Mouse (Mus musculus) heart, embryonic 13.5 days (tissue): Measurements from ENCODE around the gene Aldh1b1. TPM values are rescaled to one million over a fixed set of nuclear protein-coding genes. Genes with fewer than 3 reads are reported as not detected.
A peak's percentile ranks its signal among the peaks of the same experiment; 100 is the strongest.

Source experiments
- ATAC-seq: fragments of 200-750 bp; cut with Nextera tagmentation; 2 replicates; pipeline ENCODE4 v1.8.0; 2017; ENCODE audit warnings: moderate TSS enrichment; ENCODE audit not compliant: insufficient number of reproducible peaks, low FRiP score, low TSS enrichment; ENCODE audit errors: extremely low read depth
- H3K27ac ChIP-seq: fragments of 300-500 bp; sonication (generic); replicated peaks from 2 replicates; pipeline ENCODE4 v1.5.1; 2015; ENCODE audit warnings: moderate library complexity, mild to moderate bottlenecking, inconsistent platforms
- H3K27me3 ChIP-seq: fragments of 300-500 bp; sonication (generic); replicated peaks from 2 replicates; pipeline ENCODE4 v1.6.1; 2015; ENCODE audit warnings: mild to moderate bottlenecking, inconsistent platforms
- H3K36me3 ChIP-seq: fragments of 300-500 bp; sonication (generic); 2 replicates; pipeline ENCODE4 v1.6.1; 2015; ENCODE audit warnings: mild to moderate bottlenecking, inconsistent platforms
- H3K4me1 ChIP-seq: fragments of 300-500 bp; sonication (generic); 2 replicates; pipeline ENCODE4 v1.6.1; 2015; ENCODE audit warnings: inconsistent platforms
- H3K4me2 ChIP-seq: fragments of 300-500 bp; sonication (generic); 2 replicates; pipeline ENCODE4 v1.6.1; 2015; ENCODE audit warnings: inconsistent platforms, mild to moderate bottlenecking, moderate library complexity
- H3K4me3 ChIP-seq: fragments of 300-500 bp; sonication (generic); 2 replicates; pipeline ENCODE4 v1.5.1; 2015; ENCODE audit warnings: moderate library complexity, mild to moderate bottlenecking, inconsistent platforms
- H3K9ac ChIP-seq: fragments of 300-500 bp; sonication (generic); 2 replicates; pipeline ENCODE4 v1.6.1; 2015; ENCODE audit warnings: inconsistent platforms, mild to moderate bottlenecking, moderate library complexity
- H3K9me3 ChIP-seq: fragments of 300-500 bp; sonication (generic); 2 replicates; pipeline ENCODE4 v1.6.1; 2016; ENCODE audit warnings: inconsistent platforms
- WGBS: fragments of 180-500 bp; shearing (Covaris S2); methylation state at CpG from one replicate; pipeline ENCODE4 v1.1.7; 2015; ENCODE audit warnings: mixed read lengths; 5-methylcytosine and 5-hydroxymethylcytosine counted together
- polyA plus RNA-seq: library from polyadenylated mRNA; unstranded; fragments of >200 nt; fragmentation: Nextera tagmentation; extraction: Ambion mirVana; gene quantifications from 2 replicates; pipeline ENCODE4 v1.2.1, GENCODE M21; 2015

Gene Aldh1b1
- polyA plus RNA-seq, 1 experiment from 2014 or later = 121 TPM

DNA sequence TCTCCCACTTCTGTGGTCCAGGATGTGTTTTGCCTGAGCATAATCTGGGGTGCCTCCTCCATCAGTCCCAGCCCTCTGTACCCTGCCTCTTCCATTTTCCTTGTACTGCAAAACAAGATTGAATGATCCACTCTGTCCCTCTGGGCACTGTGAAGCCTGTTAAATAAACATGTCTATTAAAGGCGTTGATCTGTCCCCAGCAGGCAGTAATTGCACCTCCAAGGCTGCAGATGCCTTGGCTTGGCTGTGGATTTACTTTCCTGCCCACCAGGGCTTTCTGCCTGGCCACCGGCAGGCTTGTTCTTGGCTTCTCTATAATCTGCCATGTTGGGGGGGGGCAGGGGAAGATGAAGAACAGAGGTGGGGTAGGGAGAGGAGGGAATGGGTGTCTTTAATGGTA, 12.9 kb upstream of the Aldh1b1 start:
- no peak for ATAC-seq
- H3K9ac ChIP-seq = no peak overlapping the region
- no peaks in the 10 kb centered on the region for H3K36me3 ChIP-seq
- H3K27me3 ChIP-seq = peaks cover 21% of the 10 kb centered on the region
- H3K4me1 ChIP-seq = peaks cover 54% of the 10 kb centered on the region
- H3K9me3 ChIP-seq = no peaks in the 10 kb centered on the region
- H3K27ac ChIP-seq = no peak overlapping the region
- no peak overlapping the region for H3K4me2 ChIP-seq
- no peak overlapping the region for H3K4me3 ChIP-seq
- WGBS = 51% methylated on average over 2 of the region's 2 CpGs

DNA sequence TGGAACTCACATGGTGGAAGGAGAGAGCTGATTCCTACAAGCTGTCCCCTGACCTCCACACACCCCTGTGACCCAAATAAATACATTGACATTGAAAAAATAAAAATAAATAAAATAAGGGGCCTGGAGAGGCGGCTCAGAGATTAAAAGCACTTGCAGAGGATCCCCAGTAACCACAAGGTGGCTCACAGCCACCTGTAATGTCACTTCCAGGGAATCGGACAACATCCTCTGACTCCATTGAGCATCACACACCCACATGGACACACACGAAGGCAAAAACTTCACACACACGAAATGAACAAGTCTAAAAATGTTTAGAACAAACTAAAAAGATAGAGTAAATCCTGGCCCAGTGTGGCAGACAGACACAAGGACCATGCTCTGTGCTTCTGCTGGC, 12.1 kb upstream of the Aldh1b1 start:
- Histone ChIP-seq H3K36me3 (no peaks in the 10 kb centered on the region), H3K27me3 (peaks cover 21% of the 10 kb centered on the region), H3K27ac (no peak overlapping the region), H3K9me3 (no peaks in the 10 kb centered on the region), H3K4me2 (no peak overlapping the region), H3K4me3 (no peak overlapping the region), H3K4me1 (peaks cover 54% of the 10 kb centered on the region), H3K9ac (no peak overlapping the region)
- WGBS = 44% methylated on average over 4 of the region's 4 CpGs
- no peak for ATAC-seq

DNA sequence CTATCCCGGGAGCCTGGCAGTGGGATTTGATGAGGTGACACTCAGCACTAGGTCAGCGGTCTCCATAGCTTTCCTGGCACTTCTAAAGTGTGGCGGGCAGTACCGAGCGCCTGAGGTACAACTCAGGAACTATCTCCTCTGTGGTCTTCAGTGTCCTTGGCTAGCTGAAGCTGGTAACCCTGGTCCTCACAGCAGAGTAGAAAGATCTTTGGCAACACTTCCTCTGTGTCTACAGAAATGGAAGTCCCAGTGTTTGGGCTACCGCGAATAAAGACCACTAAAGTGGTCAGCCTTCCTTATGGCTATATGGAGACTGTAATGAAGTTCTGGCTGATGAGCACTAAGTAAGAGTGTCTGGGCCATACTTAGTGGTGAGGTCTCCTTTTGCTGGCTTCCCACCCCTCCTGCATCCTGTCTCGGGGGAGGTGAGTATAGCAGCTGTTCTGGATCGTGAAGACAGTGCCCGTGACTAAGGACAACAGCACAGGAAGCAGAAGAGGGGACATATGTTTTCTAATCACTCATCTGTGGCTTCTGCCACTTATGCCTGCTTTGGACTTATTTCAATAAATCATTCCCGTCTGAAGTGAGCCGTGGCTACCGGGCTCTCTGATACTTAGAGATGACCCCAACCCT, 10.3 kb upstream of the Aldh1b1 start:
- Histone ChIP-seq H3K27ac (peak overlapping the region; percentile 84), H3K36me3 (no peaks in the 10 kb centered on the region), H3K27me3 (peaks cover 29% of the 10 kb centered on the region), H3K4me1 (peaks cover 50% of the 10 kb centered on the region), H3K4me2 (no peak overlapping the region), H3K9me3 (no peaks in the 10 kb centered on the region), H3K9ac (peak overlapping the region; percentile 57), H3K4me3 (no peak overlapping the region)
- no peak for ATAC-seq
- 71% methylated on average over 13 of the region's 13 CpGs for WGBS

DNA sequence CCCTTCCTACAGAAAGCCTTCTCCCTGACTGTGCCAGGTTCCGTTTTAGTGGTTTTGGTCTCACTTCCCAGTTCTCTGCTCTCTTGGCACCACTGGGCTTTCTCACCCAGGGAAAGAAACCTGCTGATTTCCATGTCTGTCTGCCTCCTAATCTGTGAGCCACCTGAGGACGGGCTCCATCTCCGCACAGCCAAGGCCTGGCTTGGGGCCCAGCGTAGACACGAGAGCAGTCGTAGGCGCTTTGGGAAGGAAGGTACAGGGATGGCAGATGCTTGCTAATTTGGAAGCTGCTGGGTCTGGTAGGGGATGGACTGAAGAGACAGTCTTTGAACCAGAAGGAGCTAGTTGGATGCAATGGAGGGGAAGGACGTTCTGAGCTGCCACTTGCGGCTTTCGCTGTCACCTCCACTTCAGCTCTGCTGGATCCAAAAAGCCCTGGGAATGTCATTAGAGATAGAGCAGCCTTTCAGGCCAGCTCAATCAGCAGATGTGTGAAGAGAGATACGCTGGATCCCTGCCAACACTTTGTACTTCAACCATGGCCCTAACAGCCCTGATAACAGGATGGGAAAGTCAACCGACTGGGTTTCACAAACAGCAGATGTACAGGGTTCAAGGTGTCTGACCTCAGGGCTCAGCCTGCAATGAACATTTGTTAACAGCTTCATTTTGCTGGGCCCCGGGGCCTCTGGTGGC, 9.4 kb upstream of the Aldh1b1 start:
- 12% methylated on average over 13 of the region's 13 CpGs for WGBS
- peak; percentile 45; the same call in 1 of the 2 replicates for ATAC-seq

DNA sequence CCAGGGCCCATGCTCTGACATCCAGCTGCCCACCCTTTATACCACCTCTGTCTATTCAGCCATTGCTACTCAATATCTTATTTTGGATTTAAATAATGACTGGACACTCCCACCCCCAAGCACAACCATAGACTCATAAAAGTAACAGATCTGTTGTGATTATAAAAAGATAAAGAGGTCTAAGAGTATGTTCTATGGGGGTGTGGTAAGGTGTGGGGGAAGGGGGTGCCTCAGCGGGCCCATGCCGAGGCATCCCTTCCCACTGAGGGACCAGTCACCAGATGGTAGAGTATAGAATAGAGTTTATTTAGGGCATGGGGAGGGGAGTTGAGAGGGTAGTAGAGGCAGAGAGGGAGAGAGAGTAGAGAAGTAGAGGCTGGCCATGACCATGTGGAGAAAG, 8.8 kb upstream of the Aldh1b1 start:
- H3K36me3 ChIP-seq = no peaks in the 10 kb centered on the region
- H3K27ac ChIP-seq = peak overlapping the region; percentile 84
- H3K4me1 ChIP-seq = peaks cover 44% of the 10 kb centered on the region
- H3K4me3 ChIP-seq = no peak overlapping the region
- H3K9ac ChIP-seq = no peak overlapping the region; the same call in 1 of the 2 replicates
- WGBS = 46% methylated on average over 2 of the region's 2 CpGs
- H3K4me2 ChIP-seq = peak overlapping the region; percentile 24
- no peaks in the 10 kb centered on the region for H3K9me3 ChIP-seq
- peaks cover 35% of the 10 kb centered on the region for H3K27me3 ChIP-seq
- no peak for ATAC-seq

More for the DNA sequence above, 9.4 kb upstream of the Aldh1b1 start:
- H3K9me3 ChIP-seq = no peaks in the 10 kb centered on the region
- peaks cover 35% of the 10 kb centered on the region for H3K27me3 ChIP-seq
- H3K4me3 ChIP-seq = no peak overlapping the region
- peak overlapping the region; percentile 57 for H3K9ac ChIP-seq
- no peaks in the 10 kb centered on the region for H3K36me3 ChIP-seq
- peaks cover 44% of the 10 kb centered on the region for H3K4me1 ChIP-seq
- H3K4me2 ChIP-seq = peak overlapping the region; percentile 24
- peak overlapping the region; percentile 84 for H3K27ac ChIP-seq

DNA sequence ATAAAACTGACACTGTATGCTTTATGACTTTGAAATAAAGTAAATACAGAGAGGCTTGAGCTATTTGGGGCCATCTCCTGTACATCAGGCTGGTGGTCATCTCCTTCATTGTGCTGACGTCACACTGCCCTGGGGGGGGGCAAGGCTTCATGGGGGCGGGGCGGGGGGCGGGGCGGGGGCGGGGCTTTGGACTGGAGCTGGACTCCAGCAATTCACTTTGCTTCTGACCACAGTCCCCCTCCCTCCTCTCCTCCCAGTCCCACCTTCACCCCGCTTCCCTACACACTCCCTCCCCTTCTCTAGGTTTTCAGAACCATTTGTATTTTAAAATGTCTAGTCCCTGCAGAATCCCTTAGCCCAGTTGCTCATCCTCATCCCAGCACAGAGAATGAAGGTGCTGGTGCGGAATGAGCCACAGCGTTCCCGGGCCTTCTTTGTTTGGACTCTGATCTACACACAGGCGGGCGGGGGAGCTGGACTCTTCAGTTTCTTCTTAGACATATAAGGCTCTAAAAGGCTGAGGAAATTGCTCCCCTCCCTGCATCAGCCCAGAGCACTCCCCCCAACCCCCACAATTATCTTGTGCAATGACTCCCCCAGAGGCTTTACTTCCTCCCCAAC, 3.5 kb upstream of the Aldh1b1 start:
- WGBS = 5% methylated on average over 11 of the region's 12 CpGs
- Histone ChIP-seq H3K9me3 (no peaks in the 10 kb centered on the region), H3K27ac (peak overlapping the region; percentile 71), H3K4me3 (peak overlapping the region; percentile 37), H3K4me2 (peak overlapping the region; percentile 67), H3K9ac (peak overlapping the region; percentile 73), H3K4me1 (peaks cover 57% of the 10 kb centered on the region), H3K36me3 (no peaks in the 10 kb centered on the region), H3K27me3 (0 out of 2 replicates have a peak, but pooled peaks cover 14% of the 10 kb centered on the region)
- ATAC-seq = no peak

DNA sequence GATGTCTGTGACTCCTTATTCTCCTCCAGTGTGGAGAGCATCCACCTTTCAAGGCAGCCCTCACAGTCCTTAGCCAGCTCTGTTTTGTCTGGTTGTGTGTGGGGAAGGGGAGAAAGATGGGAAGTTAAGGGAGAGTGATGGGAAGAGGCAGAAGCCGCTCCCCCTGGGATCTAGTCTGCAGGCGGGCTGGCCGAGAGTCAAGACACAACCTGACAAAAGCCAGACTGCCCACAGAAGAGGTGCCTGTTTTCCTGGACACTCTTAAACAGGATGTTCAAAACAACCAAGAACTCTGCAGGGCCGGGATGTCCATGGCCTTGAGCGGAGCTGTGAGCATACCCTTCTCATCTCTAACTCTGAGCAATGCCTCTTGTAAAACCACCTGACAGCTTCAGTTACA, 2.1 kb upstream of the Aldh1b1 start:
- H3K36me3 ChIP-seq = no peaks in the 10 kb centered on the region
- ATAC-seq = no peak
- H3K27ac ChIP-seq = peak overlapping the region; percentile 63
- H3K27me3 ChIP-seq = 0 out of 2 replicates have a peak, but pooled peaks cover 14% of the 10 kb centered on the region
- H3K4me2 ChIP-seq = no peak overlapping the region
- no peak overlapping the region for H3K4me3 ChIP-seq
- peaks cover 68% of the 10 kb centered on the region for H3K4me1 ChIP-seq
- no peak overlapping the region; the same call in 1 of the 2 replicates for H3K9ac ChIP-seq
- WGBS = 20% methylated on average over 5 of the region's 5 CpGs
- H3K9me3 ChIP-seq = no peaks in the 10 kb centered on the region

DNA sequence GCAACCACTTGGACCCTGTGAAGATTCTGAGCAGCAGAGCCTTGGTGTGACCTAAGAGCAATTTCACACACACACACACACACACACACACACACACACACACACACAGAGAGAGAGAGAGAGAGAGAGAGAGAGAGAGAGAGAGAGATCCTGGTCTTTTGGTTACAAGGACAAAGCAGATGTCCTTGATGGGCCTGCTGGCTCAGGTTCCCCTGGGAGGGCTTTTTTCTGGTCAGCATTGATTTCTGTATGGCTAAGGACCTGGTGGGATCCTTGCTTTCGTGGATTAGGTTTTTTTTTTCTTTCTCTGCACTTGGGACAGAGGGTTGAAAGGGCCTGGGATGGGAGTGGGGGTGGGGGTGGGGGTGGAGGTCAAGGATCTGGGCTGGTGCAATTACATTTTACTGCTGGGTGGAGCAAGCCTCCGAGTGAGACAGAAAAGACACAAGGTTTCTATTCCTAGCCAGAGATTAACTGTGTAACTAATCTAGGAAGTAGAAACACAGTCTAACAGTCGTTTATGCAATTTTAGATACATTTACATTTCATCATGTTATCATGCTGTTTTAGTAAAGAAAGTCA, 1.2 kb downstream of the Aldh1b1 start:
- Histone ChIP-seq H3K27me3 (no peaks in the 10 kb centered on the region), H3K4me2 (peak overlapping the region; percentile 87), H3K4me1 (peaks cover 60% of the 10 kb centered on the region), H3K27ac (peak overlapping the region; percentile 73), H3K9me3 (no peaks in the 10 kb centered on the region), H3K4me3 (peak overlapping the region; percentile 69), H3K9ac (peak overlapping the region; percentile 89), H3K36me3 (peaks cover 28% of the 10 kb centered on the region)
- ATAC-seq = no peak
- 20% methylated on average over 3 of the region's 3 CpGs for WGBS

DNA sequence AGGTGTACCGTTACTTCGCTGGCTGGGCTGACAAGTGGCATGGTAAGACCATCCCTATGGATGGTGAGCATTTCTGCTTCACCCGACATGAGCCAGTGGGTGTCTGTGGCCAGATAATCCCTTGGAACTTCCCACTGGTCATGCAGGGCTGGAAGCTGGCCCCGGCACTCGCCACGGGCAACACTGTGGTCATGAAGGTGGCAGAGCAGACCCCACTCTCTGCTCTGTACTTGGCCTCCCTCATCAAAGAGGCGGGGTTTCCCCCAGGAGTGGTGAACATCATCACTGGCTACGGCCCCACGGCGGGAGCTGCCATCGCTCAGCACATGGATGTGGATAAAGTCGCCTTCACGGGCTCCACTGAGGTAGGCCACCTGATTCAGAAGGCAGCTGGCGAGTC, 4.1 kb downstream of the Aldh1b1 start:
- Histone ChIP-seq H3K4me1 (peaks cover 34% of the 10 kb centered on the region), H3K27me3 (no peaks in the 10 kb centered on the region), H3K9me3 (no peaks in the 10 kb centered on the region), H3K9ac (no peak overlapping the region), H3K4me3 (no peak overlapping the region), H3K27ac (no peak overlapping the region), H3K4me2 (no peak overlapping the region), H3K36me3 (peaks cover 39% of the 10 kb centered on the region)
- no peak for ATAC-seq
- WGBS = 82% methylated on average over 14 of the region's 14 CpGs

DNA sequence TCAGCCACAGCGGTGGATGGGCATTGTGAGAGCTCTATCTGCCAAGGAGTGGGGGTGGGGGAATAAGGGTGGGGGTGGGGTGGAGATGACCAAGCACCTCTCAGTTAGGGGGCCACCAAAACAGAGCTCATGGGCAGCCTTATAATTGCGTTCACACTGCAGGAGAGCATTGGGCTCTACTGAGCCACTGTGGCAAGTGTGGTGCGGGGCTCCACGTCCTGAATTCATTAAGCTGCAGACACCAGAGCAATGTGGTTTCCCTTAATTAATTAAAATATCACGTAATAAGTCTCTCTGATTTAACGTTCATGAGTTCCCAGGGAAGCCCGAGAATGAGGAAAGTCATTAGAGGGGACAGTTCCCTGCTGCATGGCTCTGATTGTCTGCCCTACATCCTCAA, 9.2 kb downstream of the Aldh1b1 start:
- Histone ChIP-seq H3K27me3 (peaks cover 13% of the 10 kb centered on the region; the same call in 1 of the 2 replicates), H3K36me3 (peaks cover 32% of the 10 kb centered on the region), H3K27ac (no peak overlapping the region), H3K4me2 (no peak overlapping the region), H3K4me3 (no peak overlapping the region), H3K4me1 (no peaks in the 10 kb centered on the region), H3K9me3 (no peaks in the 10 kb centered on the region), H3K9ac (no peak overlapping the region)
- ATAC-seq = no peak
- 52% methylated on average over 7 of the region's 7 CpGs for WGBS

DNA sequence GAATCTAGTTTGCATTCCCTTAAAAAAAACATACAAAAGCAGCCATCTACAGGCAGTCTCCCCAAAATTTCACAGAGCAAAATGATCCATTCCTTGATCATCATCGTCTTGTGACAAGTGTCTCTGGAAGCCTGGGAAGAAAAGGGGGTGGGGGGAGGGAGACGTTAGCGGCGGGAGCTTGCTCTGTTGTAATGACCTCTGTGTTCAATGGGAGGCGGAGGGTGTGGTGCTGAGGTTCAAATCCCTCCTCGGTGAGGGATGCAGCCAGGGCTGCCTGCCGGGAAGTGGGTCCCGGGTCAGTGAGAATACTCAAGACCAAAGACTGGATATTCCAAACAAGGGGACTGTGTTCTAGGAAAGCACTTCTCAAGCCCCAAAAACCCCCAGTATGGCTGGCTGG, 12.4 kb downstream of the Aldh1b1 start:
- ATAC-seq = no peak
- Histone ChIP-seq H3K27me3 (peaks cover 22% of the 10 kb centered on the region; the same call in 1 of the 2 replicates), H3K4me3 (no peak overlapping the region), H3K4me2 (no peak overlapping the region), H3K36me3 (0 out of 2 replicates have a peak, but pooled peaks cover 2% of the 10 kb centered on the region), H3K4me1 (peaks cover 6% of the 10 kb centered on the region), H3K27ac (no peak overlapping the region), H3K9me3 (no peaks in the 10 kb centered on the region), H3K9ac (no peak overlapping the region)
- 30% methylated on average over 8 of the region's 8 CpGs for WGBS
